Mouse (Mus musculus) Muller cell, postnatal 12 days (primary cell): Measurements from ENCODE around the gene Ybx2.

Source experiments
- DNase-seq: peaks from one replicate; pipeline ENCODE4 v3.0.0-alpha.2; 2015; ENCODE audit errors: inconsistent ontology term

Gene Ybx2

GRCm38 (mm10) chr11:69935137-69935879 lies at the start of gene Ybx2:
TSS of gene Ybx2 (plus strand) at chr11:69935796.
- peak; percentile 85 for DNase-seq

- DNase-seq, result no peak
These were observed 48.5 kb upstream of the Ybx2 start for GRCm38 (mm10) chr11:69886907-69887635.

- DNase-seq, result peak; percentile 82
These were observed 44.1 kb upstream of the Ybx2 start for GRCm38 (mm10) chr11:69891482-69891881.

GRCm38 (mm10) chr11:69894671-69895070 lies 40.9 kb upstream of the Ybx2 start:
- no peak for DNase-seq

- DNase-seq, result no peak
These were observed 40.3 kb upstream of the Ybx2 start, which contains the start of gene Acap1 for GRCm38 (mm10) chr11:69895291-69895690. TSS of gene Acap1 (minus strand) at chr11:69895539.

GRCm38 (mm10) chr11:69899870-69900269 lies 35.7 kb upstream of the Ybx2 start:
- no peak for DNase-seq

- DNase-seq, result peak; percentile 92
These were observed 34.9 kb upstream of the Ybx2 start, which contains the start of the genes 2810408A11Rik and Neurl4 for GRCm38 (mm10) chr11:69900471-69901405. TSS of gene 2810408A11Rik (minus strand) at chr11:69900987. TSS of gene Neurl4 (plus strand) at chr11:69901072.

GRCm38 (mm10) chr11:69901406-69901846 lies 34.2 kb upstream of the Ybx2 start:
- DNase-seq, result peak; percentile 97

GRCm38 (mm10) chr11:69901993-69902392 lies 33.6 kb upstream of the Ybx2 start:
- peak; percentile 37 for DNase-seq

GRCm38 (mm10) chr11:69902972-69903371 lies 32.6 kb upstream of the Ybx2 start:
- DNase-seq, result no peak

GRCm38 (mm10) chr11:69904311-69904710 lies 31.3 kb upstream of the Ybx2 start:
- DNase-seq, result no peak

GRCm38 (mm10) chr11:69908645-69909044 lies 27.0 kb upstream of the Ybx2 start:
- DNase-seq, result no peak

GRCm38 (mm10) chr11:69909174-69909573 lies 26.4 kb upstream of the Ybx2 start:
- no peak for DNase-seq

GRCm38 (mm10) chr11:69910177-69910576 lies 25.4 kb upstream of the Ybx2 start:
- DNase-seq, result no peak

- no peak for DNase-seq
These were observed 24.6 kb upstream of the Ybx2 start for GRCm38 (mm10) chr11:69910781-69911560.

- no peak for DNase-seq
These were observed 23.9 kb upstream of the Ybx2 start for GRCm38 (mm10) chr11:69911701-69912100.

- no peak for DNase-seq
These were observed 22.7 kb upstream of the Ybx2 start for GRCm38 (mm10) chr11:69912716-69913530.

GRCm38 (mm10) chr11:69913554-69914371 lies 21.8 kb upstream of the Ybx2 start, which contains the start of gene Gps2:
TSS of gene Gps2 (plus strand) at chr11:69913888.
- DNase-seq, result peak; percentile 92

GRCm38 (mm10) chr11:69914372-69914764 lies 21.2 kb upstream of the Ybx2 start:
- DNase-seq, result peak; percentile 68
